Mouse (Mus musculus) myocyte (in vitro differentiated cells): ENCODE measurements around the gene Klhl23.

Experiments
- POLR2A ChIP-seq: IDR thresholded peaks from one replicate; pipeline ENCODE4 v1.6.1; 2011; ENCODE audit warnings: low read depth, mild to moderate bottlenecking, control low read depth, moderate library complexity; ENCODE audit not compliant: insufficient read length
- TCF12 ChIP-seq: IDR thresholded peaks from one replicate; pipeline ENCODE4 v1.6.1; 2011; ENCODE audit warnings: mild to moderate bottlenecking, control low read depth; ENCODE audit not compliant: poor library complexity, insufficient read depth, severe bottlenecking
- USF1 ChIP-seq: IDR thresholded peaks from one replicate; pipeline ENCODE4 v1.6.1; 2011; ENCODE audit warnings: low read depth, mild to moderate bottlenecking, control low read depth, moderate library complexity

DNA sequence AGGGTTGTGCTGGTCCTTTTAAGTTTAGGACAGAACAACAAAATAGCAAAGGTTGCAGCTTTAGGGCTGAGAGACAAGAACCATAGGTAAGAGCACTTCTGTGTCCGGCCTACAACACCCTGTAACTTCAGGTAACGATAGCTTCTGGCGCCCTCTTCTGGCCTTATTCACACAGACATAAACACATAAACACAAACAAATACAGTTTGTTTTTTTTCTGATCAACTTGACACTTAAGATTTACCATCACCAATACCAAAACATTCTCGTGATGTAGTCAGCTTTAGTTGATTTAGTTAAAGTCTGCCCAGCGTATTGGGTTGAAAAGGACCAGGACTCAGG is 42.9 kb upstream of the Klhl23 start:
- TF ChIP-seq POLR2A (no peak), TCF12 (no peak), USF1 (no peak)
